In the genomic region with DNA sequence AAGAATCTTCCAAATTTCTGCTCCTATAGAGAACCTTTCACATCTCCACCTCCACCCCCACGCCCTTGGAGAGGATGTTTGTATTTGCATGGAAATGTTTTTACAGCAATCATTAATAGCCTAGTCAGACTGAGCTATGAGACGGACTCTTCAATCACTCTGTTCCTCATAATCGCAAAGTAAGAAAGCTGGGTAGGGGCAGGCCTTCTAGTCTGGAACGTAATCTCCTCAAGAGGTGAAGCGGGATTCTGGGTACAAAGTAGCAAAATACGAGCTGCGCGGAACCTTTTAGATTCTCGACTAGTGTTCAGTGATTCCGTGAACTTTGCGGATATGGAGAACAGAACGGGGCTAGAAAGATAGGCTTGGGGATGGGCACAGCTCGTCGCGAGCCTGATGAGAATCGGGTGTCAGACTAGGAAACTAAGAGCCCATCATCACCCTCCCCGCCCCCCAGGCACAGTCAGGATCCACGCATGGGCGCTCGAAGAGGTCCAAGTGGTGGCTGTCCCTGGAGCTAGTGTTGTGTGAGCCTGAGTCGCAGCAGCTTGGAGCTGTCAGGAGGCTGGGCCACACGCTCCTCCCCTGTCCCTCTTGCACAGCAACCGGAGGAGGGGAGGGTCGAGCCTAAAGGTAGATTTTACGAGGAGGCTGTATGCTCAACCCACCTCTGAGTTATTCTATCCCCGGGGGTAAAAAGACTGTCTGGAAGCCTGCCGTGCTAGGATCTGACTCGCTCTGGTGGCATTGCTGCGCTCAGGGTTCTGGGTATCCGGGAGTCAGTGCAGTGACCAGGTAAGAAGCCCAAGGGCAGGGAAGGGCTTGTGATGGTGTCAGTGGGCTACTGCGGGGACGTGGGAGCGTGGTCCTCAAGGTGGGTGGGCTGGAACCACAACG, we compare ENCODE assay signal across 7 mouse cellular contexts. TPM values are rescaled to one million over a fixed set of nuclear protein-coding genes. Genes with fewer than 3 reads are reported as not detected.
DNase-seq lines count a peak whose midpoint lies in the region; ATAC-seq lines count a peak whose summit lies in the region.

TSS of gene Pla2g7 (plus strand) at position 107 of the 897 bp plus-strand sequence.

- WGBS in hindbrain, embryonic 16.5 days = under 1% methylated on average over 34 of the region's 34 CpGs

- H3K36me3 ChIP-seq in hindbrain, embryonic 16.5 days (ENCODE audit: control insufficient read depth, insufficient read depth, low read length) = no peaks in the 10 kb centered on the region

- H3K27ac ChIP-seq in hindbrain, embryonic 16.5 days (ENCODE audit: low read depth, low read length) = peak within 1 kb of the TSS; percentile 69

- DNase-seq in adrenal gland, postnatal 14 days = peak; percentile 56
- peak; percentile 35 for DNase-seq in gastrocnemius, postnatal 10 days
- peak; percentile 41 to 57 for DNase-seq in left cerebral cortex, postnatal 14 days (ENCODE audit: low spot score in 2 of 2)
- peak; percentile 62 for DNase-seq in mesoderm, embryonic 11.5 days (ENCODE audit: low read depth, low spot score)
- peak; percentile 14 to 54 for DNase-seq in spleen, postnatal 10 days (ENCODE audit: low spot score in 2 of 2)

- peak; percentile 63 for ATAC-seq in common myeloid progenitor, adult 5-6 weeks (replicated peaks; ENCODE audit: low read depth, poor library complexity, severe bottlenecking)
- ATAC-seq in hindbrain, embryonic 16.5 days = peak; percentile 95

- no peaks in the 10 kb centered on the region for H3K9me3 ChIP-seq in hindbrain, embryonic 16.5 days (ENCODE audit: control insufficient read depth, low read length)

- peak within 1 kb of the TSS; percentile 55 for H3K4me3 ChIP-seq in hindbrain, embryonic 16.5 days (ENCODE audit: low read length)

- H3K4me1 ChIP-seq in hindbrain, embryonic 16.5 days (ENCODE audit: control insufficient read depth, insufficient read depth, low read depth, low read length) = peaks cover 2% of the 10 kb centered on the region; the same call in 1 of the 2 replicates

- H3K4me2 ChIP-seq in hindbrain, embryonic 16.5 days (ENCODE audit: low read length) = peak within 1 kb of the TSS; percentile 96

- intact Hi-C loops in left cerebral cortex, postnatal 14 days (cut with DNase I) = no loop called here

- H3K27me3 ChIP-seq in hindbrain, embryonic 16.5 days (replicated peaks; ENCODE audit: control insufficient read depth, insufficient read depth, low read length) = no peaks in the 10 kb centered on the region

- H3K9ac ChIP-seq in hindbrain, embryonic 16.5 days (ENCODE audit: low read depth, low read length) = peak within 1 kb of the TSS; percentile 70

RNA-seq across cellular contexts. Expression of gene Pla2g7, which starts in this region (rescaled TPM):
- 23.3 and 26.2 TPM in 2 replicates for total RNA-seq in adrenal gland, postnatal 14 days (2021)
- total RNA-seq in common myeloid progenitor, adult 5-6 weeks (2017) = 0.46 TPM in 1 of 2 replicates, not detected in the other
- 1 to 10 TPM; 8.0 to 9.4 TPM for total RNA-seq in gastrocnemius, postnatal 10 days (2021)
- 148 and 226 TPM in 2 replicates for polyA plus RNA-seq in hindbrain, embryonic 16.5 days (2015; fragmentation: Nextera tagmentation; extraction: Ambion mirVana)
- 10 to 100 TPM; 60.4 to 65.9 TPM for total RNA-seq in left cerebral cortex, postnatal 14 days (2021)

Comparison
In these comparisons a context has a peak if more than half of its experiments do, and no peak if none do; other contexts are left out.
1. Peak in every context shown above with its lines: DNase-seq, ATAC-seq, H3K4me3 ChIP-seq and H3K27ac ChIP-seq.
2. Peak in ATAC-seq in common myeloid progenitor, adult 5-6 weeks; RNA of the gene not detected or under 1 TPM.